ENCODE assay signal across 8 mouse cellular contexts in the genomic region with DNA sequence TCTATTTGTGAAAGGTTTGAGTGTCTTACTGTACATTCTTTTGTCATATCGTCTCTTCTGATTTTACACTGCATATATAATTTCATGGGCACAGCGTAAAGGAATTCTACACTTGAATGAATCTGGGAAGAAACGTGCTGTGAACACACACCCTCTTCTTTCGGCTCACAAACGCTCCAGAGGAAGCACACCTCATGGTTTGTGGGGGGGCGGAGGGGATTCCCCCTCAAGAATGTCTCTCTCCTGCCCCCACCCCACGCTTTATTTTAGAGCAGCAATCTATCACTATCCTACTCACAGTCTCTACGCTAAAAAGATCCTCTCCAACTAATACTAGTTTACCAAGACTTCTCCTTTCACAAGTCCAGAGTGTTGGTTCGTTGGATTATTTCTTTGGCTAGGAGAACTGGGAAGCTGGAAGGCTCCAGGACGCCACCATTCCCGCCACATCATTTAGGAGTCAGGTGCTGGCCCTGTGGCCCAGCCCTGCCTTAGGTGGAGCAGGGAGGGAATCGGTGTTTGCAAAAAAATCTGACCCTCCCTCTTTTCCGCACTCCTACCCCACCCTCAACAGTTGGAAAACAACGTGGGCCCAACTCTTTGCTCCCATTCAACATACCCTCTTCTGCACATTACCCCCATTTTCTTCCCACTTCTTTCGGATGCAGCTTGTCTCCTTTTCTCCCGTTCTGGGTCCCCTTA. TPM values are rescaled to one million over a fixed set of nuclear protein-coding genes. Genes with fewer than 3 reads are reported as not detected.
DNase-seq lines count a peak whose midpoint lies in the region; ATAC-seq and TF ChIP-seq lines count a peak whose summit lies in the region.
"Had no signal": no experiment of that assay in that cellular context is flagged by ENCODE, and none has a peak within 500 bp of the region (broad histone marks: within the 10 kb centered on the region; RNA-seq: fewer than 3 reads in every experiment).

No protein-coding gene starts in this region.

- H3K27ac ChIP-seq in lung, embryonic 14.5 days (ENCODE audit: low read depth), result peak overlapping the region; percentile 64
- peak overlapping the region; percentile 66 for H3K27ac ChIP-seq in bone marrow, adult 2 months (ENCODE audit: control insufficient read depth, insufficient read depth, low read depth, low read length, poor library complexity)
- peak overlapping the region; percentile 92 for H3K27ac ChIP-seq in forebrain, embryonic 12.5 days
- peak overlapping the region; percentile 34; the same call in 1 of the 2 replicates for H3K27ac ChIP-seq in liver, adult 2 months (replicated peaks; ENCODE audit: insufficient read depth, low read depth, low read length)

- peak overlapping the region; percentile 76 for H3K4me3 ChIP-seq in lung, embryonic 14.5 days (ENCODE audit: low read depth, low read length)
- H3K4me3 ChIP-seq in bone marrow, adult 2 months (replicated peaks; ENCODE audit: control insufficient read depth, low read depth, low read length), result peak overlapping the region; percentile 87
- H3K4me3 ChIP-seq in forebrain, embryonic 12.5 days (replicated peaks), result peak overlapping the region; percentile 83
- peak overlapping the region; percentile 67 for H3K4me3 ChIP-seq in liver, adult 2 months (ENCODE audit: insufficient read depth, low read depth, low read length)

- WGBS in lung, embryonic 14.5 days, result 2% methylated on average over 16 of the region's 16 CpGs
- 2% methylated on average over 16 of the region's 16 CpGs for WGBS in bone marrow, adult 2 months
- WGBS in forebrain, embryonic 12.5 days, result 2% methylated on average over 16 of the region's 16 CpGs
- WGBS in liver, adult 2 months, result 17% methylated on average over 16 of the region's 16 CpGs

- 0 out of 2 replicates have a peak, but pooled peaks cover 2% of the 10 kb centered on the region for H3K4me1 ChIP-seq in lung, embryonic 14.5 days (ENCODE audit: insufficient read depth)
- H3K4me1 ChIP-seq in bone marrow, adult 2 months (ENCODE audit: control insufficient read depth, insufficient read depth, low read length), result no peaks in the 10 kb centered on the region
- H3K4me1 ChIP-seq in forebrain, embryonic 12.5 days, result peaks cover 15% of the 10 kb centered on the region
- H3K4me1 ChIP-seq in liver, adult 2 months (ENCODE audit: control insufficient read depth, insufficient read depth, low read length), result 0 out of 2 replicates have a peak, but pooled peaks cover 3% of the 10 kb centered on the region

- no peaks in the 10 kb centered on the region for H3K36me3 ChIP-seq in lung, embryonic 14.5 days (ENCODE audit: insufficient read depth)
- no peaks in the 10 kb centered on the region for H3K36me3 ChIP-seq in forebrain, embryonic 12.5 days (replicated peaks)
- H3K36me3 ChIP-seq in liver, adult 2 months (ENCODE audit: control insufficient read depth, insufficient read depth, low read length), result no peaks in the 10 kb centered on the region

- H3K9me3 ChIP-seq in lung, embryonic 14.5 days (ENCODE audit: low read depth, low read length), result no peaks in the 10 kb centered on the region
- no peaks in the 10 kb centered on the region for H3K9me3 ChIP-seq in forebrain, embryonic 12.5 days

- no peak for TF ChIP-seq POLR2A in bone marrow, adult 2 months (IDR thresholded peaks at IDR 0.05; ENCODE audit: borderline replicate concordance, control insufficient read depth, low read depth, low read length)
- no peak for TF ChIP-seq POLR2A in liver, adult 2 months (IDR thresholded peaks at IDR 0.05; ENCODE audit: extremely low read depth, insufficient read depth, low read length)

- peak overlapping the region; percentile 78 for H3K9ac ChIP-seq in lung, embryonic 14.5 days
- H3K9ac ChIP-seq in forebrain, embryonic 12.5 days, result peak overlapping the region; percentile 76
- peak overlapping the region; percentile 79 for H3K9ac ChIP-seq in liver, adult 2 months (ENCODE audit: low read depth, low read length)

- TF ChIP-seq CTCF in lung, embryonic 14.5 days (IDR thresholded peaks at IDR 0.05; ENCODE audit: low read depth), result no peak
- TF ChIP-seq CTCF in bone marrow, adult 2 months (IDR thresholded peaks at IDR 0.05; ENCODE audit: control insufficient read depth, insufficient read depth, low read length), result no peak
- no peak for TF ChIP-seq CTCF in liver, adult 2 months (IDR thresholded peaks at IDR 0.05; ENCODE audit: low read depth, low read length)

- no peaks in the 10 kb centered on the region for H3K79me2 ChIP-seq in liver, adult 2 months (ENCODE audit: control insufficient read depth, insufficient read depth, low read length)

- ATAC-seq in lung, embryonic 14.5 days (ENCODE audit: insufficient read depth), result peak; percentile 70
- peak; percentile 55 for ATAC-seq in forebrain, embryonic 12.5 days (ENCODE audit: low FRiP score)
- peak; percentile 42 for ATAC-seq in neutrophil, adult 5-6 weeks (ENCODE audit: extremely low read depth, insufficient number of reproducible peaks, low FRiP score, poor library complexity, severe bottlenecking)

- peak; percentile 27 for DNase-seq in lung, embryonic 14.5 days
- DNase-seq in lung, postnatal 10 days, result no peak
- DNase-seq in liver, adult 2 months (ENCODE audit: extremely low read depth, low read depth, low spot score), result no peak
- no peak for DNase-seq in urinary bladder, adult 18-20 months (ENCODE audit: low spot score in 2 of 2)

- peak overlapping the region; percentile 89 for H3K4me2 ChIP-seq in lung, embryonic 14.5 days
- H3K4me2 ChIP-seq in forebrain, embryonic 12.5 days, result peak overlapping the region; percentile 78

- no peaks in the 10 kb centered on the region for H3K27me3 ChIP-seq in lung, embryonic 14.5 days (ENCODE audit: insufficient read depth, low read length)
- H3K27me3 ChIP-seq in forebrain, embryonic 12.5 days, result no peaks in the 10 kb centered on the region
- H3K27me3 ChIP-seq in liver, adult 2 months (ENCODE audit: control insufficient read depth, insufficient read depth, low read length), result no peaks in the 10 kb centered on the region

RNA-seq across cellular contexts. Expression of a gene that starts 0.8 kb away (rescaled TPM):
- 10.0 and 11.8 TPM in 2 replicates for polyA plus RNA-seq in lung, embryonic 14.5 days (2014; fragmentation: Nextera tagmentation; extraction: Ambion mirVana)
- polyA plus RNA-seq in bone marrow, adult 2 months (2011; ENCODE audit: insufficient read depth, insufficient read length, low replicate concordance, missing spikeins), result 2.2 and 6.4 TPM in 2 replicates
- polyA plus RNA-seq in forebrain, embryonic 12.5 days (2016; fragmentation: Nextera tagmentation; extraction: Ambion mirVana), result 15.8 and 18.9 TPM in 2 replicates
- 2.9 and 3.0 TPM in 2 replicates for total RNA-seq in liver, adult 2 months (2014; rRNA removed)
- polyA plus RNA-seq in liver, adult 2 months (2012; rRNA removed), result 1.0 and 1.3 TPM in 2 replicates
- 3.2 and 4.5 TPM in 2 replicates for total RNA-seq in neutrophil, adult 5-6 weeks (2017)

RNA-seq across cellular contexts. Expression of a gene that starts 16.3 kb away (rescaled TPM):
- 0.24 and 0.87 TPM in 2 replicates for polyA plus RNA-seq in lung, embryonic 14.5 days (2014; fragmentation: Nextera tagmentation; extraction: Ambion mirVana)
- 4.7 TPM in 1 of 2 replicates, not detected in the other for polyA plus RNA-seq in bone marrow, adult 2 months (2011; ENCODE audit: insufficient read depth, insufficient read length, low replicate concordance, missing spikeins)
- polyA plus RNA-seq in forebrain, embryonic 12.5 days (2016; fragmentation: Nextera tagmentation; extraction: Ambion mirVana), result not detected in 2 replicates
- 0.46 TPM in 1 of 2 replicates, not detected in the other for total RNA-seq in liver, adult 2 months (2014; rRNA removed)
- polyA plus RNA-seq in liver, adult 2 months (2012; rRNA removed), result not detected in 2 replicates
- total RNA-seq in neutrophil, adult 5-6 weeks (2017), result not detected in 2 replicates
- total RNA-seq: left cerebral cortex, postnatal 10 days had no signal

RNA-seq across cellular contexts. Expression of a gene that starts 28.1 kb away (rescaled TPM):
- polyA plus RNA-seq in lung, embryonic 14.5 days (2014; fragmentation: Nextera tagmentation; extraction: Ambion mirVana), result 0.75 and 2.8 TPM in 2 replicates
- polyA plus RNA-seq in bone marrow, adult 2 months (2011; ENCODE audit: insufficient read depth, insufficient read length, low replicate concordance, missing spikeins), result 0.70 TPM in 1 of 2 replicates, not detected in the other
- 0.24 and 0.50 TPM in 2 replicates for polyA plus RNA-seq in forebrain, embryonic 12.5 days (2016; fragmentation: Nextera tagmentation; extraction: Ambion mirVana)
- total RNA-seq in liver, adult 2 months (2014; rRNA removed), result 0.09 TPM in 1 of 2 replicates, not detected in the other
- 0.10 TPM in 1 of 2 replicates, not detected in the other for polyA plus RNA-seq in liver, adult 2 months (2012; rRNA removed)
- total RNA-seq in neutrophil, adult 5-6 weeks (2017), result 0.12 TPM in 1 of 2 replicates, not detected in the other

RNA-seq across cellular contexts. Expression of a gene that starts 34.0 kb away (rescaled TPM):
- 96.0 and 100 TPM in 2 replicates for polyA plus RNA-seq in lung, embryonic 14.5 days (2014; fragmentation: Nextera tagmentation; extraction: Ambion mirVana)
- 29.8 and 49.6 TPM in 2 replicates for polyA plus RNA-seq in bone marrow, adult 2 months (2011; ENCODE audit: insufficient read depth, insufficient read length, low replicate concordance, missing spikeins)
- polyA plus RNA-seq in forebrain, embryonic 12.5 days (2016; fragmentation: Nextera tagmentation; extraction: Ambion mirVana), result 87.6 and 94.8 TPM in 2 replicates
- total RNA-seq in liver, adult 2 months (2014; rRNA removed), result 52.7 and 57.8 TPM in 2 replicates
- 127 and 183 TPM in 2 replicates for polyA plus RNA-seq in liver, adult 2 months (2012; rRNA removed)
- total RNA-seq in neutrophil, adult 5-6 weeks (2017), result 188 and 209 TPM in 2 replicates

RNA-seq across cellular contexts. Expression of a gene that starts 54.7 kb away (rescaled TPM):
- polyA plus RNA-seq in lung, embryonic 14.5 days (2014; fragmentation: Nextera tagmentation; extraction: Ambion mirVana), result 29.2 and 30.2 TPM in 2 replicates
- 3.6 and 5.8 TPM in 2 replicates for polyA plus RNA-seq in bone marrow, adult 2 months (2011; ENCODE audit: insufficient read depth, insufficient read length, low replicate concordance, missing spikeins)
- 20.5 and 23.3 TPM in 2 replicates for polyA plus RNA-seq in forebrain, embryonic 12.5 days (2016; fragmentation: Nextera tagmentation; extraction: Ambion mirVana)
- total RNA-seq in liver, adult 2 months (2014; rRNA removed), result 3.3 and 3.7 TPM in 2 replicates
- polyA plus RNA-seq in liver, adult 2 months (2012; rRNA removed), result 2.5 and 3.8 TPM in 2 replicates
- total RNA-seq in neutrophil, adult 5-6 weeks (2017), result 5.6 and 5.7 TPM in 2 replicates

Comparison
In these comparisons a context has a peak if more than half of its experiments do, and no peak if none do; other contexts are left out.
1. H3K27ac ChIP-seq: peak in every context shown above with its lines; median percentile 92 in forebrain, embryonic 12.5 days; 66 in bone marrow, adult 2 months; 64 in lung, embryonic 14.5 days; 34 in liver, adult 2 months.